Mouse (Mus musculus) ES-Bruce4 (cell line): ENCODE data around the gene Galc. TPM values are rescaled to one million over a fixed set of nuclear protein-coding genes. Genes with fewer than 3 reads are reported as not detected.

Experiments
- H3K27ac ChIP-seq: 2 replicates; pipeline ENCODE4 v1.5.1; 2012; ENCODE audit warnings: low read length, inconsistent platforms; ENCODE audit not compliant: insufficient read depth
- H3K27me3 ChIP-seq: 2 replicates; pipeline ENCODE4 v1.6.1; 2012; ENCODE audit warnings: mild to moderate bottlenecking, low read length, inconsistent platforms; ENCODE audit not compliant: control insufficient read depth, poor library complexity, insufficient read depth, severe bottlenecking
- H3K36me3 ChIP-seq: 2 replicates; pipeline ENCODE4 v1.6.1; 2012; ENCODE audit warnings: inconsistent platforms, mild to moderate bottlenecking, low read length, moderate library complexity; ENCODE audit not compliant: control insufficient read depth, poor library complexity, insufficient read depth, severe bottlenecking
- H3K4me1 ChIP-seq: one replicate; pipeline ENCODE4 v1.8.1; 2011; ENCODE audit warnings: low read length; ENCODE audit not compliant: control insufficient read depth, insufficient read depth
- H3K4me3 ChIP-seq: 2 replicates; pipeline ENCODE4 v1.5.1; 2011; ENCODE audit warnings: low read depth, mild to moderate bottlenecking, low read length
- H3K9ac ChIP-seq: 2 replicates; pipeline ENCODE4 v1.6.1; 2012; ENCODE audit warnings: low read depth, mild to moderate bottlenecking, inconsistent platforms; ENCODE audit not compliant: poor library complexity, severe bottlenecking
- H3K9me3 ChIP-seq: replicated peaks from 2 replicates; pipeline ENCODE4 v1.6.1; 2012; ENCODE audit warnings: mild to moderate bottlenecking, low read length, inconsistent platforms; ENCODE audit not compliant: control insufficient read depth, poor library complexity, insufficient read depth, severe bottlenecking
- CTCF ChIP-seq: IDR thresholded peaks from one replicate; pipeline ENCODE4 v1.8.1; 2011; ENCODE audit warnings: low read depth, low read length
- EP300 ChIP-seq: IDR thresholded peaks from 2 replicates; pipeline ENCODE4 v1.6.1; 2011; ENCODE audit warnings: low read depth, low read length; ENCODE audit not compliant: insufficient read depth
- POLR2A ChIP-seq: IDR thresholded peaks from one replicate; pipeline ENCODE4 v1.8.1; 2011; ENCODE audit warnings: low read length; ENCODE audit not compliant: insufficient read depth
- polyA plus RNA-seq: library from polyadenylated mRNA; stranded (reverse); fragments of >200 nt; gene quantifications from 2 replicates; pipeline ENCODE4 v1.2.4, GENCODE M21; 2011; ENCODE audit warnings: low read depth; ENCODE audit not compliant: missing spikeins, insufficient read depth, insufficient read length

The Galc gene
- polyA plus RNA-seq, 1 experiment: 14.1 TPM

DNA sequence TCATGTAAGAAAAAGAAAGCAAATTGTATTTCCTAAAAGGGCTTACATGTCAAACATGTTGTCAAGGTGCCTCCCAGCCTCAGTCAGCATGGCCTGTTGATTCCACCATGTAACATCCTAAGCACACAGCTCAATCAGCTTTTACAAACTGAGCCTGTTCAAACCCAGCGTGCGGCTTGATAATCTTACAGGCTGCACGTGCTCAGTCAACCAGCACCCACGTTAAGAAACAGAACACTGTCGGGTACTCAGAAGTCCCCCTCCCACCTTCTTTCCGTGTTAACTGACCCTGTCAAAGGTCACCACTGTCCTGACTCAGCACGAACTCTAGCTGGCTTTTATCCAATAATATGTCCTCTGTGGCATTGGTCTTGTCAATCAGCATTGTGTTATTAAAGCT, 13.2 kb upstream of the Galc start:
- Histone ChIP-seq H3K36me3 (no peaks in the 10 kb centered on the region), H3K27me3 (no peaks in the 10 kb centered on the region), H3K9ac (no peak overlapping the region), H3K9me3 (no peaks in the 10 kb centered on the region), H3K4me1 (no peaks in the 10 kb centered on the region), H3K4me3 (no peak overlapping the region), H3K27ac (no peak overlapping the region)
- TF ChIP-seq CTCF: no peak

- Histone ChIP-seq H3K36me3 (no peaks in the 10 kb centered on the region), H3K27me3 (no peaks in the 10 kb centered on the region), H3K9ac (no peak overlapping the region), H3K9me3 (no peaks in the 10 kb centered on the region), H3K4me3 (no peak overlapping the region), H3K4me1 (no peaks in the 10 kb centered on the region), H3K27ac (no peak overlapping the region)
- no peak for TF ChIP-seq CTCF
- TF ChIP-seq EP300: no peak
- no peak for TF ChIP-seq POLR2A
Measured at GRCm38 (mm10) chr12:98270810-98271566, 11.7 kb upstream of the Galc start.

GRCm38 (mm10) chr12:98269791-98270745, 10.8 kb upstream of the Galc start:
- no peaks in the 10 kb centered on the region for H3K4me1 ChIP-seq
- no peak overlapping the region for H3K27ac ChIP-seq
- no peak overlapping the region for H3K9ac ChIP-seq
- no peaks in the 10 kb centered on the region for H3K27me3 ChIP-seq
- no peak overlapping the region for H3K4me3 ChIP-seq
- no peaks in the 10 kb centered on the region for H3K36me3 ChIP-seq
- H3K9me3 ChIP-seq: no peaks in the 10 kb centered on the region
- no peak for TF ChIP-seq POLR2A
- no peak for TF ChIP-seq CTCF
- no peak for TF ChIP-seq EP300

DNA sequence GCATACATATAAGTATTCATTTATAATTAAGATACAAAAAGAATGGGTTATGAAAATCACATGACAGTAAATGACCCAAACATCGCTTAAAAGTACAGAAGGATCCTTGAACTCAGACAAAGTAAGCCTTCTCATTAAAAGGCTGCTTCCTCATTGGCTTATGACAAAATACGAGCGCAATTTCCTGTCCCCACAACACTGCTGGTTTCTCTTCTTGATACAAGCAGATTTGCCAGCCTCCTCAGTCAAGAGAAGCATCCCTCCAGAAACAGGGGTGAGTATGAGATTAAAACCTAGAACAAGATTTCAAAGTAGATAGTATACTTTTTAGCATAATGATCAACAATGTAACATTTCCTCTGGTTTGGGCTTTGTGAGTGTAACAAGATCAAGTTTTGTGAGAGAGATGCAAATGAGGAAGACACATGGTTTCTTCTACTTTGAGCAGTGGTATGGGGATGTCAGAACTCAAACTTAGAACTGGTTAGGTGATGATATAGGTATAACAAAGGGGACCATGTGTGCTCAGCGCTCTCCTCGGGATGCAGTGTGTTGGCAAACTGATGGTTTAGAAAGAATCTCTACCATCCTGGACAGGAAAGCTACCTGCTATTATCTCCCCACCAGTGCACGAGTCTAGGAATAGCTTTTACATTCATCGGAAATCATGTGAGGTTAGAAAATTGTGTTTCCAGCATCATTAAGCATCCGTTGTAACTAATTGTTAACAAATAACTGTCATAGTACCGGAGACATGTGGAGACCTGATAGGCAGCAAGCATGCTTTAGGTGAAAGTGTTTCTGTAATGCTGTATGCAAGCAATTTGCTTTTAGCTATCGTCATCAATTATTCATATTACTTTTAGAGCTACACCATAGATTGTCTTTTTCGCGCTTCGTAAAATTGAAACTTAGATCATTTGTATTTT, 9.4 kb upstream of the Galc start, which contains the start of gene Gpr65:
Gene Gpr65 (plus strand): TSS at position 195 of the 929 bp plus-strand sequence.
- Histone ChIP-seq H3K4me1 (no peaks in the 10 kb centered on the region), H3K9ac (no peak within 1 kb of the TSS), H3K4me3 (no peak within 1 kb of the TSS)

DNA sequence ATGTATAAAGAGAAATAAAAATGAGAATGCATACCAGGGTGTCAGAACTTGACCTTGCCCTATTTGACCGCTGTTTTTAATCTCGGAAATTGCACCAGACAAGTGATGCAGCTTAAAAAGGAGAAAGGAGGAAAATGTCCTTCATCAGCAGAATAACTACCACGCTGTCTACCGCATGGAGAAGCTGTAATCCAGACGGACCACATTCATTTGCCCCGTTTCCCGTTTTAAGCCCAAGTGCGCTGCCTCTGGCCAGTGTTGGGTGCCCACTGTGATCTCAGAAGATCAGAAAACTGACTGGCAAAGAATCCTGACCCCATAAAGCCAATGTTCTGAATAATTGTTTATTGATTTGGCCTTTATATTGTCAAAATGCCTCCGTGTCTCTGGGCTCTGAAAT, 6.4 kb upstream of the Galc start:
- H3K27ac ChIP-seq: no peak overlapping the region
- TF ChIP-seq CTCF: no peak
- TF ChIP-seq EP300: no peak
- no peak for TF ChIP-seq POLR2A
- H3K4me3 ChIP-seq: no peak overlapping the region
- H3K9me3 ChIP-seq: no peaks in the 10 kb centered on the region
- no peak overlapping the region for H3K9ac ChIP-seq
- H3K36me3 ChIP-seq: no peaks in the 10 kb centered on the region
- no peaks in the 10 kb centered on the region for H3K27me3 ChIP-seq
- no peaks in the 10 kb centered on the region for H3K4me1 ChIP-seq

More for the DNA sequence above, 9.4 kb upstream of the Galc start, which contains the start of gene Gpr65:
- Histone ChIP-seq H3K27me3 (no peaks in the 10 kb centered on the region), H3K27ac (no peak within 1 kb of the TSS), H3K9me3 (no peaks in the 10 kb centered on the region), H3K36me3 (no peaks in the 10 kb centered on the region)
- TF ChIP-seq CTCF (no peak), POLR2A (no peak), EP300 (no peak)
